8 mouse cellular contexts compared by ENCODE assay signal in the genomic region with DNA sequence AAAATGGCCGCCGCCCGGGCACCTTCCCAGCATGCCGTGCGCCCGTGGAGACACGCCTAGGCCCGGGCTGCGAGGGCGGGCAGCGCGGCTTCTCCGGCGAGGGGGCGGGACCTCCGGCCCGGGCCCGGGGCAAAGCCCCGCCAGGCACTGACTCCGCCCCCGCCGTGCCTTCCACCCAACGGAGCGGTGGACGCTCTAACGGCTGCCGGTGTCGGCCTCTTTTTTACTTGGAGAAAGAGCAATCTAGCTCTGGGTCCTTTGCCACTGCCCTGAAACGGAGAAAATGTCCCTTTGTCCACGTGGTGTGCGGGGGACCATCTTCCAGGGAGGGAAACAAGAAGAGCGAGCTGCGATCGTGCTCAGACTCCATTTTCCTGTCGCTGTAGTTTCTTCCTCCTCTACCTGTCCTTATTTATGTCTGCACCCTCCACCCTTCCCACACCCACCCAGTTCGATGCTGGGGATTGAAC. TPM values are rescaled to one million over a fixed set of nuclear protein-coding genes. Genes with fewer than 3 reads are reported as not detected.
DNase-seq lines count a peak whose midpoint lies in the region; ATAC-seq and TF ChIP-seq lines count a peak whose summit lies in the region.

Gene Luc7l3, minus strand, starts transcription at position 58 of the 470 bp plus-strand sequence.

- peak within 1 kb of the TSS; percentile 90 for H3K27ac ChIP-seq in ES-Bruce4 (ENCODE audit: insufficient read depth, low read length)
- H3K27ac ChIP-seq in forebrain, embryonic 13.5 days: peak within 1 kb of the TSS; percentile 97
- peak within 1 kb of the TSS; percentile 98 for H3K27ac ChIP-seq in heart, postnatal 0 days (ENCODE audit: low read depth)
- H3K27ac ChIP-seq in liver, embryonic 16.5 days (ENCODE audit: low read length): peak within 1 kb of the TSS; percentile 98
- H3K27ac ChIP-seq in neural tube, embryonic 12.5 days: peak within 1 kb of the TSS; percentile 96
- peak within 1 kb of the TSS; percentile 98 for H3K27ac ChIP-seq in stomach, postnatal 0 days (replicated peaks)

- H3K36me3 ChIP-seq in ES-Bruce4 (ENCODE audit: control insufficient read depth, insufficient read depth, low read length, poor library complexity, severe bottlenecking): peaks cover 20% of the 10 kb centered on the region
- peaks cover 9% of the 10 kb centered on the region; the same call in 1 of the 2 replicates for H3K36me3 ChIP-seq in forebrain, embryonic 13.5 days (ENCODE audit: poor library complexity, severe bottlenecking)
- no peaks in the 10 kb centered on the region for H3K36me3 ChIP-seq in heart, postnatal 0 days (replicated peaks; ENCODE audit: control insufficient read depth, insufficient read depth, low read length)
- peaks cover 2% of the 10 kb centered on the region; the same call in 1 of the 2 replicates for H3K36me3 ChIP-seq in liver, embryonic 16.5 days (ENCODE audit: control insufficient read depth, insufficient read depth)
- no peaks in the 10 kb centered on the region for H3K36me3 ChIP-seq in neural tube, embryonic 12.5 days
- H3K36me3 ChIP-seq in stomach, postnatal 0 days (ENCODE audit: control insufficient read depth, insufficient read depth, low read length): no peaks in the 10 kb centered on the region

- H3K9ac ChIP-seq in ES-Bruce4 (ENCODE audit: low read depth, poor library complexity, severe bottlenecking): peak within 1 kb of the TSS; percentile 100
- H3K9ac ChIP-seq in forebrain, embryonic 13.5 days: peak within 1 kb of the TSS; percentile 100
- H3K9ac ChIP-seq in heart, postnatal 0 days (replicated peaks; ENCODE audit: low read depth, low read length): peak within 1 kb of the TSS; percentile 99
- H3K9ac ChIP-seq in liver, embryonic 16.5 days (ENCODE audit: low read depth, low read length): peak within 1 kb of the TSS; percentile 94
- H3K9ac ChIP-seq in neural tube, embryonic 12.5 days: peak within 1 kb of the TSS; percentile 99
- H3K9ac ChIP-seq in stomach, postnatal 0 days (ENCODE audit: low read length): peak within 1 kb of the TSS; percentile 98

- WGBS in forebrain, embryonic 13.5 days: under 1% methylated on average over 36 of the region's 36 CpGs
- under 1% methylated on average over 35 of the region's 36 CpGs for WGBS in heart, postnatal 0 days
- 0% methylated on average over 36 of the region's 36 CpGs for WGBS in liver, embryonic 16.5 days (ENCODE audit: insufficient replicate concordance)
- WGBS in neural tube, embryonic 12.5 days: under 1% methylated on average over 36 of the region's 36 CpGs
- WGBS in stomach, postnatal 0 days: under 1% methylated on average over 35 of the region's 36 CpGs

- DNase-seq in c-Kit-positive CD71-positive TER-119-positive erythroid progenitor cells, embryonic 14.5 days (ENCODE audit: low spot score): peak; percentile 92
- DNase-seq in heart, postnatal 0 days (ENCODE audit: low spot score): peak; percentile 93
- DNase-seq in kidney, postnatal 4 days: peak; percentile 96 to 97
- peak; percentile 97 for DNase-seq in stomach, postnatal 0 days (ENCODE audit: low spot score)

- ATAC-seq in forebrain, embryonic 13.5 days: peak; percentile 95
- ATAC-seq in heart, postnatal 0 days (ENCODE audit: insufficient read depth, low read depth): peak; percentile 95
- peak; percentile 97 for ATAC-seq in liver, embryonic 16.5 days (ENCODE audit: low read depth)
- ATAC-seq in neural tube, embryonic 12.5 days (ENCODE audit: low FRiP score, low read depth): peak; percentile 92
- peak; percentile 94 for ATAC-seq in stomach, postnatal 0 days (ENCODE audit: low FRiP score, low TSS enrichment)

- H3K4me1 ChIP-seq in ES-Bruce4 (ENCODE audit: control insufficient read depth, insufficient read depth, low read length): no peaks in the 10 kb centered on the region
- H3K4me1 ChIP-seq in forebrain, embryonic 13.5 days: peaks cover 52% of the 10 kb centered on the region
- H3K4me1 ChIP-seq in heart, postnatal 0 days (ENCODE audit: control insufficient read depth, insufficient read depth): peaks cover 26% of the 10 kb centered on the region
- peaks cover 41% of the 10 kb centered on the region for H3K4me1 ChIP-seq in liver, embryonic 16.5 days (ENCODE audit: control insufficient read depth, low read depth, low read length)
- H3K4me1 ChIP-seq in neural tube, embryonic 12.5 days: peaks cover 19% of the 10 kb centered on the region
- H3K4me1 ChIP-seq in stomach, postnatal 0 days (replicated peaks; ENCODE audit: control insufficient read depth, insufficient read depth): peaks cover 9% of the 10 kb centered on the region; the same call in 1 of the 2 replicates

- peak within 1 kb of the TSS; percentile 87 for H3K4me2 ChIP-seq in forebrain, embryonic 13.5 days
- H3K4me2 ChIP-seq in heart, postnatal 0 days (ENCODE audit: low read depth, low read length): peak within 1 kb of the TSS; percentile 90
- H3K4me2 ChIP-seq in liver, embryonic 16.5 days (ENCODE audit: low read depth, low read length): peak within 1 kb of the TSS; percentile 83
- peak within 1 kb of the TSS; percentile 88 for H3K4me2 ChIP-seq in neural tube, embryonic 12.5 days (replicated peaks)
- H3K4me2 ChIP-seq in stomach, postnatal 0 days (replicated peaks; ENCODE audit: low read depth): peak within 1 kb of the TSS; percentile 77

- H3K27me3 ChIP-seq in ES-Bruce4 (ENCODE audit: control insufficient read depth, insufficient read depth, low read length, poor library complexity, severe bottlenecking): no peaks in the 10 kb centered on the region
- H3K27me3 ChIP-seq in forebrain, embryonic 13.5 days: no peaks in the 10 kb centered on the region
- H3K27me3 ChIP-seq in heart, postnatal 0 days (ENCODE audit: control insufficient read depth, insufficient read depth, low read length): no peaks in the 10 kb centered on the region
- no peaks in the 10 kb centered on the region for H3K27me3 ChIP-seq in liver, embryonic 16.5 days (ENCODE audit: control insufficient read depth, insufficient read depth, low read depth, low read length)
- no peaks in the 10 kb centered on the region for H3K27me3 ChIP-seq in neural tube, embryonic 12.5 days (replicated peaks)
- H3K27me3 ChIP-seq in stomach, postnatal 0 days (ENCODE audit: control insufficient read depth, insufficient read depth, low read length): no peaks in the 10 kb centered on the region

- H3K9me3 ChIP-seq in ES-Bruce4 (replicated peaks; ENCODE audit: control insufficient read depth, insufficient read depth, low read length, poor library complexity, severe bottlenecking): no peaks in the 10 kb centered on the region
- H3K9me3 ChIP-seq in forebrain, embryonic 13.5 days (replicated peaks): no peaks in the 10 kb centered on the region
- no peaks in the 10 kb centered on the region for H3K9me3 ChIP-seq in heart, postnatal 0 days (replicated peaks; ENCODE audit: control insufficient read depth, low read length)
- H3K9me3 ChIP-seq in liver, embryonic 16.5 days (replicated peaks; ENCODE audit: control insufficient read depth, low read length): no peaks in the 10 kb centered on the region
- H3K9me3 ChIP-seq in neural tube, embryonic 12.5 days: no peaks in the 10 kb centered on the region
- H3K9me3 ChIP-seq in stomach, postnatal 0 days (ENCODE audit: control insufficient read depth, low read length): no peaks in the 10 kb centered on the region

- peak; percentile 30 for TF ChIP-seq POLR2A in ES-Bruce4 (IDR thresholded peaks at IDR 0.05; ENCODE audit: insufficient read depth, low read length)

- H3K4me3 ChIP-seq in ES-Bruce4 (ENCODE audit: low read depth, low read length): peak within 1 kb of the TSS; percentile 99
- H3K4me3 ChIP-seq in forebrain, embryonic 13.5 days: peak within 1 kb of the TSS; percentile 100
- H3K4me3 ChIP-seq in heart, postnatal 0 days (ENCODE audit: low read depth, low read length): peak within 1 kb of the TSS; percentile 99
- H3K4me3 ChIP-seq in liver, embryonic 16.5 days (ENCODE audit: low read depth, low read length): peak within 1 kb of the TSS; percentile 97
- H3K4me3 ChIP-seq in neural tube, embryonic 12.5 days: peak within 1 kb of the TSS; percentile 98
- H3K4me3 ChIP-seq in stomach, postnatal 0 days (ENCODE audit: low read depth, low read length): peak within 1 kb of the TSS; percentile 99

- TF ChIP-seq CTCF in ES-Bruce4 (IDR thresholded peaks at IDR 0.05; ENCODE audit: low read depth, low read length): no peak
- no peak for TF ChIP-seq CTCF in heart, postnatal 0 days (IDR thresholded peaks at IDR 0.05; ENCODE audit: low read depth)
- TF ChIP-seq CTCF in stomach, postnatal 0 days (IDR thresholded peaks at IDR 0.05; ENCODE audit: low read depth): no peak

- no peak for TF ChIP-seq EP300 in ES-Bruce4 (IDR thresholded peaks at IDR 0.05; ENCODE audit: insufficient read depth, low read depth, low read length)
- no peak for TF ChIP-seq EP300 in heart, postnatal 0 days (IDR thresholded peaks at IDR 0.05; ENCODE audit: low read depth)
- no peak for TF ChIP-seq EP300 in stomach, postnatal 0 days (optimal IDR thresholded peaks at IDR 0.05)

RNA-seq across cellular contexts. Expression of gene Luc7l3, which starts in this region (rescaled TPM):
- 182 and 223 TPM in 2 replicates for polyA plus RNA-seq in ES-Bruce4 (2011; ENCODE audit: insufficient read depth, insufficient read length, low read depth, missing spikeins)
- polyA plus RNA-seq in forebrain, embryonic 13.5 days (2015; fragmentation: Nextera tagmentation; extraction: Ambion mirVana): 164 and 173 TPM in 2 replicates
- total RNA-seq in heart, postnatal 0 days (2014; rRNA removed; ENCODE audit: low replicate concordance): 17.9 and 29.2 TPM in 2 replicates
- 49.2 and 51.9 TPM in 2 replicates for polyA plus RNA-seq in heart, postnatal 0 days (2015; fragmentation: Nextera tagmentation; extraction: Ambion mirVana)
- polyA plus RNA-seq in liver, embryonic 16.5 days (2015; fragmentation: Nextera tagmentation; extraction: Ambion mirVana): 34.8 and 40.6 TPM in 2 replicates
- 138 and 152 TPM in 2 replicates for polyA plus RNA-seq in neural tube, embryonic 12.5 days (2016; fragmentation: Nextera tagmentation; extraction: Ambion mirVana)
- 50.0 and 51.2 TPM in 2 replicates for polyA plus RNA-seq in stomach, postnatal 0 days (2015; fragmentation: Nextera tagmentation; extraction: Ambion mirVana)

Comparison
In these comparisons a context has a peak if more than half of its experiments do, and no peak if none do; other contexts are left out.
1. Peak in every context shown above with its lines: DNase-seq, ATAC-seq, H3K4me3 ChIP-seq and H3K27ac ChIP-seq.